Mouse (Mus musculus): ENCODE measurements around the gene Zfp609. TPM values are rescaled to one million over a fixed set of nuclear protein-coding genes. Genes with fewer than 3 reads are reported as not detected.

Zfp609 gene
- 10 to 100 TPM; 56.2 to 58.6 TPM for total RNA-seq (2021)
- long read RNA-seq, partial matches to known transcripts = 0 of 1 reads
- long read RNA-seq, other reads (novel, unspliced or antisense) = 1 of 1 reads

- DNase-seq (ENCODE audit: low spot score in 2 of 2) = peak; percentile 90 to 96
These were observed at the start of gene Zfp609 for GRCm38 (mm10) chr9:65827344-65828015. Gene Zfp609, minus strand, starts transcription at chr9:65827564.

DNA sequence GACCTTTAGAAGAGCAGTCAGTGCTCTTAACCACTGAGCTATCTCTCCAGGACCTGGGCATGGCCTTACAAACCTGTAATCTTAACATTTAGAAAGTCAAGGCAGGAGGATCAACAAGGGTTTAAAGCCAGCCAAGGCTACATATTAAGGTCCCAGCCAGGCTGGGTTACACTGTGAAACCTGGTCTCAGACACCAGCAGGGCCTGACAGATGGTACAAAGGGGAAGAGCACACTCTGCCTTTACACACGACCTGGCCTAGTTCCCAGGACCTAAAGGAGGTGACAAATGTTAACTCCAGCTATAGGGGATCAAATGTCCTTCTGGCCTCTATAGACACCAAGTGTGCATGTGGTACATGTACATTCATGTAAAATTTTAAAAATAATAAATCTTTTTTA is 32.3 kb upstream of the Zfp609 start:
- DNase-seq (ENCODE audit: low spot score in 2 of 2) = no peak

- DNase-seq (ENCODE audit: low spot score in 2 of 2) = no peak
These were observed 22.8 kb upstream of the Zfp609 start for GRCm38 (mm10) chr9:65850203-65850602.

DNA sequence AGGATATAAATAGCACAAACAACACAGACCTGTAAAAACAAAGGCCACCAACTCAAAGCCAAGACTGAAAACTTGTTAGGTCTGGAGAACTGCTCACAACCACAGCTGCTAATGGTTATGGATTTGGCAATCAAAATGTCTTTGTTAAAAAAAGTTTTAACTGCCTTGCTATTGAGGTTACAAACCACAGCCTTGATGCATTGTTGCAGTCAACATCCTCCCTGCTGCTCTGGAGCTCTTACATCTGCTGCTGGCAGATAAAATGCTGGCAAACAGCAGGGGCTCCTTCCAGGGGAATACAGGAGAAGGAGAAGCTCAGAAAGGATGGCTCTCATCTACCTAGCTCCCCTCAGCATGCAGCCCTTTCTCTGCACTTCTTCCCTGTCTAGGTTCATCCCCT is 20.8 kb upstream of the Zfp609 start:
- DNase-seq (ENCODE audit: low spot score in 2 of 2) = no peak

- no peak for DNase-seq (ENCODE audit: low spot score in 2 of 2)
These were observed 17.2 kb upstream of the Zfp609 start for GRCm38 (mm10) chr9:65844421-65845165.

- no peak for DNase-seq (ENCODE audit: low spot score in 2 of 2)
These were observed 12.5 kb upstream of the Zfp609 start for GRCm38 (mm10) chr9:65839841-65840240.

- no peak for DNase-seq (ENCODE audit: low spot score in 2 of 2)
These were observed 9.6 kb upstream of the Zfp609 start for GRCm38 (mm10) chr9:65836916-65837315.

- DNase-seq (ENCODE audit: low spot score in 2 of 2) = no peak
These were observed 7.4 kb upstream of the Zfp609 start for GRCm38 (mm10) chr9:65834628-65835354.

- DNase-seq (ENCODE audit: low spot score in 2 of 2) = no peak
These were observed 6.3 kb upstream of the Zfp609 start for GRCm38 (mm10) chr9:65833640-65834039.

- DNase-seq (ENCODE audit: low spot score in 2 of 2) = no peak
These were observed 5.9 kb upstream of the Zfp609 start for GRCm38 (mm10) chr9:65833230-65833629.

DNA sequence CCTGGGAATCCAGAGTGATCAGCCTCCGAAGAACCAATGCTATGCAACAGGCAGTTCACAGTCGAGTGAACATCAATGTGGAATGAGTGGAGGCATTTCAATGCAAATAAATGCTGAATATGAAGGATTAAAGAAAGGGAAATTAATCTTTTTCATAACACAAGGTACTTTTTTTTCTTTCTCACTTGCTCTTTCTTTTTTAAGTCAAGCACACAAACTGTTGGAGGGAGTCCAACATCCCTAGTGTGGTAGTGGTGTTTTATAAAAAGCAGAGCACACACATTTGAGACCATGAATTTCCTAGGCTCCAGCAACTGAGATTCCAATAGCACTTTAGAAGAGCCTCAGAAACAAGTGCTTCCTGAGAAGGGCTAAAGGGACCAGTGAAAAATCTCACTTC is 4.7 kb upstream of the Zfp609 start:
- DNase-seq (ENCODE audit: low spot score in 2 of 2) = no peak

DNA sequence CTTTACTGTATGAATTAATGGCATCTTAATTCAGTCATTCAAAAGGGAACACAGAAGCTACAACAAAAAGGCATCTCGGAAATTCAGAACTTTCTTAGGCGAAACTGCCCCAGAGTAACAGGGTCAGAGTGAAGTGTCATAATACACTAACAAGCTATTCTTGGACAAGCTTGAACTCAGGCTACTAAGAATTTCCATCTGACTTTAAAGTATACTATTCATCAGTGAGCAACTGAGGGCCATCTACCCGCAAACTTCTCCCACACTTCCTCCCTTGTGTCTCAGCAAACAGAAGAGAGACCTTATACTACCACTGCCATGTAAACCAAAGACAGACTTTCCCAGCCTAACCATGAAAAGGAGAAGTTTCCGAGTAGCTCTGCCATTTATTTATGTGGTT is 3.8 kb upstream of the Zfp609 start:
- DNase-seq (ENCODE audit: low spot score in 2 of 2) = no peak

GRCm38 (mm10) chr9:65830255-65830654 is 2.9 kb upstream of the Zfp609 start:
- DNase-seq (ENCODE audit: low spot score in 2 of 2) = peak; percentile 7 to 56

DNA sequence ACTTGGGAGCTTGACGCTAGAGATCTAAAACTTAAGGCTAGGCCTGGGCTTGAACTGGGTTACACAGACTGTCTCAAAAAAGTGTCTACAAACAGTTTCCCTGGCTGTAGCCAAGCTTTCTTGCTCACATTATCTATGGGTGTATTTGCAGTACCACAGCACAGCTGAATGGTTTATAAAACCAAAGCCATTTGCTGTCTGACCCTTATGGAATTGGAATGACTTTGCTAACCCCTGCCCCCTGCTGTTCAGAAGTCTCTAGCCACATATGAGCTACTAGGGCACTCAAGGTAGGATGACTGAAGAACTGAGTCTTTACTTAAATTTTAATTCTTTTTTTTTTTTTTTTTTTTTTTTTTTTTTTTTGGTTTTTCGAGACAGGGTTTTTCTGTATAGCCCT is 2.0 kb upstream of the Zfp609 start:
- DNase-seq (ENCODE audit: low spot score in 2 of 2) = no peak

DNA sequence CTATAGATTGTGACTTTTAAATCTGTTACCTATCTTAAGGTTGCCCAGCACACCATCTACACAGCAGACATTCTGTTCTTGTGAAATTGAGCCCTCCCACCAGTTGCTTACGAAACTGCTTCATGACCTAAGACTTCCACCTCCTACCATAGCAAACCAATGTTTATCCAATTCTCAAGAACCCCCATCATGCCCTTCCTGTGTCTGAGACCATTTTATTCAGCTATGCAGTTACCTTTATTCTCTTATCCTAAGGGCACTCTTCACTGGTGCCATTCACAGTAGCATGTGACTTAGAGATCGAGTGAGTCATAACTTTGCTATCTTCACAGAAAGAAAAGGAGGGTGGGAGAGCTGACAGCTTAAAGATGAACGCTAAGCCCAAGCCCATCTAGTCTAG is 1.1 kb upstream of the Zfp609 start:
- DNase-seq (ENCODE audit: low spot score in 2 of 2) = no peak

- DNase-seq (ENCODE audit: low spot score in 2 of 2) = no peak
These were observed 646 bp upstream of the Zfp609 start for GRCm38 (mm10) chr9:65828016-65828403.

DNA sequence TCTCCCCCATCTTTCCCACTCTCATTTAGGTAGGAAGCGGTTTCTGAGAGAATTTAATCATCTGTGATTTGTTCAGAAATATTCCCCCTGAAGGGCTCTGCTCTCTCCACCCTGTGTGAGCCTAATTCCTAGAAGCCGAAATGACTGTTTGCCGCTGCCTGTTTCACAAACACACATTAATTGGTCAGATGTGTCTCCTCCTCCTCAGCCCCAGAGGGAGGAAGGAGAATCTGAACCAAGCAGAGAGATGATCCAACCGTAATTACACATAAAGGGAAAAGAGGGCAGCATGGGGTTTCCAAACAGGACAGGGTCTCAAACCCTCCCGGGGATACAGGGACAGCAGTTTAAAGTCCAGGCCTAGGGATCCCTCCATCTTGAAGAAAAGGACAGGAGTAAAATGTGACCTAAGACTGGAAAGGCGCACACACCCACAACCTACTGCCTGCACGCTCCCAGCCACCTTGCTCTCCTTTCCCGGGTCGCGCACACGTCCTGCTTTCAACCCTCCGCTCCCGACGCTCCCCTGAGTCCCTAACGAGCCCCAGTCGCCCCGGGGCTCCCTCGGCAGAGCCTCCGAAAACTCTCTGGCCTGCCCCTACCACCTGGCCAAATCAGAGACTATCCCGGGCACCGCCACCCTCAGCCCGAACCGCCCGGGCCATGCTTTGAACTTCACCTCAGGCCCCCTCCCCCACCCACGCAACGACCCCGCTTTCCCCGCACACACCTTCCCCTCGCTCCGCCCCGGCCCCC is 598 bp downstream of the Zfp609 start:
- DNase-seq (ENCODE audit: low spot score in 2 of 2) = peak; percentile 34 to 67

DNA sequence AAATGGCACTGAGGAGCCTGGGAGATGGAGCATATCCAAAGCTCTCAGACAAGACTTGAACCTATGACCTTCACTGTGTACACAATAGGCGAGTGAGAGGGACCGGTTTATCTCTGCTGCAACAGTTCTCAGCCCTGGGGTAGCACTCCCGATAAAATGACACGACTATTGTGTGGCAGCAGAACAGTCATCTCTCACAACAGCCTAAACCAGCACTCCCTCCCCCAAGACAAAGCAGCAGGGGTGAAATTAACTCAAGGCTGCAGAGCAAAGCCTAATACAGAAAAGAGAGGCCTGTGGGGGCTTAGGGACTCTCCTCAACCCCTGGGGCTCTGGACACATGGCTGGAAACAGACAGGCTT is 1.2 kb downstream of the Zfp609 start:
- no peak for DNase-seq (ENCODE audit: low spot score in 2 of 2)

GRCm38 (mm10) chr9:65823716-65824462 is 3.5 kb downstream of the Zfp609 start:
- DNase-seq (ENCODE audit: low spot score in 2 of 2) = no peak

DNA sequence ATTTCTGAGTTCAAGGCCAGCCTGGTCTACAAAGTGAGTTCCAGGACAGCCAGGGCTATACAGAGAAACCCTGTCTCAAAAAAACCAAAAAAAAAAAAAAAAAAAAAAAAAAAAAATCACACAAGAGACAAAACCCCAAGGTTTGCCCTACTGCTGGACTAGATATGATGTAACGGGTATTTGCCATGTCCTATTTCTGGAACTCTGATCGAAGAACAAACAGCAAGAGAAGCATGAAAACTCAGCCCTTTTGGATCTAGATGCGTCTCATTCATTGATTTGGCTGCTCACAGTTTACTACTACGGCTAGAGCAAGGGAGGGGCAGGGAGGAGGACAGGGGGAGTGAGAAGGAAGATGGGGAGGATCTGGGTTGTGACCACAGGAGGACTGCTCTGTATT is 5.4 kb downstream of the Zfp609 start:
- DNase-seq (ENCODE audit: low spot score in 2 of 2) = no peak

GRCm38 (mm10) chr9:65820301-65820700 is 7.1 kb downstream of the Zfp609 start:
- no peak for DNase-seq (ENCODE audit: low spot score in 2 of 2)

Measured in layer of hippocampus, adult 18-20 months (tissue).